Mouse (Mus musculus): ENCODE measurements around the gene Cdc20. TPM values are rescaled to one million over a fixed set of nuclear protein-coding genes. Genes with fewer than 3 reads are reported as not detected.
A peak's percentile ranks its signal among the peaks of the same experiment; 100 is the strongest.

Cdc20 gene
- polyA plus RNA-seq (2012; rRNA removed) = 3.4 and 3.6 TPM in 2 replicates

GRCm38 (mm10) chr4:118436820-118437603, at the start of gene Cdc20:
Gene Cdc20 (minus strand): TSS chr4:118437352.
- Histone ChIP-seq H3K27me3 (ENCODE audit: control insufficient read depth, insufficient read depth, low read length) (no peaks in the 10 kb centered on the region), H3K4me1 (ENCODE audit: control insufficient read depth, insufficient read depth, low read length) (no peaks in the 10 kb centered on the region), H3K4me3 (replicated peaks; ENCODE audit: insufficient read depth, low read depth, low read length) (peak within 1 kb of the TSS; percentile 47), H3K27ac (ENCODE audit: insufficient read depth, low read length) (no peak within 1 kb of the TSS)
- WGBS = under 1% methylated on average over 67 of the region's 67 CpGs
- TF ChIP-seq POLR2A (IDR thresholded peaks at IDR 0.05; ENCODE audit: borderline replicate concordance, insufficient read depth, low read length) = peak; percentile 48; the same call in 1 of the 2 replicates
- TF ChIP-seq CTCF (IDR thresholded peaks at IDR 0.05; ENCODE audit: borderline replicate concordance, insufficient read depth, low read depth, low read length) = no peak
- DNase-seq = peak; percentile 75 to 84

GRCm38 (mm10) chr4:118476773-118477530, 39.8 kb upstream of the Cdc20 start:
- no peak for DNase-seq
- WGBS = 45% methylated on average over 15 of the region's 15 CpGs
- Histone ChIP-seq H3K27ac (ENCODE audit: insufficient read depth, low read length) (no peak overlapping the region), H3K4me3 (replicated peaks; ENCODE audit: insufficient read depth, low read depth, low read length) (no peak overlapping the region), H3K27me3 (ENCODE audit: control insufficient read depth, insufficient read depth, low read length) (no peaks in the 10 kb centered on the region), H3K4me1 (ENCODE audit: control insufficient read depth, insufficient read depth, low read length) (no peaks in the 10 kb centered on the region)
- TF ChIP-seq POLR2A (IDR thresholded peaks at IDR 0.05; ENCODE audit: borderline replicate concordance, insufficient read depth, low read length) (no peak), CTCF (IDR thresholded peaks at IDR 0.05; ENCODE audit: borderline replicate concordance, insufficient read depth, low read depth, low read length) (no peak)

GRCm38 (mm10) chr4:118472687-118473086, 35.5 kb upstream of the Cdc20 start:
- Histone ChIP-seq H3K27me3 (ENCODE audit: control insufficient read depth, insufficient read depth, low read length) (no peaks in the 10 kb centered on the region), H3K4me1 (ENCODE audit: control insufficient read depth, insufficient read depth, low read length) (no peaks in the 10 kb centered on the region), H3K27ac (ENCODE audit: insufficient read depth, low read length) (no peak overlapping the region), H3K4me3 (replicated peaks; ENCODE audit: insufficient read depth, low read depth, low read length) (no peak overlapping the region)
- no peak for TF ChIP-seq POLR2A (IDR thresholded peaks at IDR 0.05; ENCODE audit: borderline replicate concordance, insufficient read depth, low read length)
- TF ChIP-seq CTCF (IDR thresholded peaks at IDR 0.05; ENCODE audit: borderline replicate concordance, insufficient read depth, low read depth, low read length) = no peak
- DNase-seq = no peak
- 88% methylated on average over 11 of the region's 11 CpGs for WGBS

GRCm38 (mm10) chr4:118471281-118471680, 34.1 kb upstream of the Cdc20 start:
- no peak for DNase-seq
- Histone ChIP-seq H3K27me3 (ENCODE audit: control insufficient read depth, insufficient read depth, low read length) (no peaks in the 10 kb centered on the region), H3K4me3 (replicated peaks; ENCODE audit: insufficient read depth, low read depth, low read length) (no peak overlapping the region), H3K4me1 (ENCODE audit: control insufficient read depth, insufficient read depth, low read length) (no peaks in the 10 kb centered on the region), H3K27ac (ENCODE audit: insufficient read depth, low read length) (no peak overlapping the region)
- TF ChIP-seq POLR2A (IDR thresholded peaks at IDR 0.05; ENCODE audit: borderline replicate concordance, insufficient read depth, low read length) (no peak), CTCF (IDR thresholded peaks at IDR 0.05; ENCODE audit: borderline replicate concordance, insufficient read depth, low read depth, low read length) (no peak)
- WGBS = 77% methylated on average over 6 of the region's 6 CpGs

- WGBS = 66% methylated on average over 11 of the region's 11 CpGs
- Histone ChIP-seq H3K27ac (ENCODE audit: insufficient read depth, low read length) (no peak overlapping the region), H3K4me1 (ENCODE audit: control insufficient read depth, insufficient read depth, low read length) (no peaks in the 10 kb centered on the region), H3K4me3 (replicated peaks; ENCODE audit: insufficient read depth, low read depth, low read length) (no peak overlapping the region), H3K27me3 (ENCODE audit: control insufficient read depth, insufficient read depth, low read length) (no peaks in the 10 kb centered on the region)
- TF ChIP-seq POLR2A (IDR thresholded peaks at IDR 0.05; ENCODE audit: borderline replicate concordance, insufficient read depth, low read length) = no peak
- TF ChIP-seq CTCF (IDR thresholded peaks at IDR 0.05; ENCODE audit: borderline replicate concordance, insufficient read depth, low read depth, low read length) = no peak
- no peak for DNase-seq
Measured at GRCm38 (mm10) chr4:118465697-118466163, 28.6 kb upstream of the Cdc20 start.

- WGBS = 93% methylated on average over 3 of the region's 3 CpGs
- H3K4me1 ChIP-seq (ENCODE audit: control insufficient read depth, insufficient read depth, low read length) = no peaks in the 10 kb centered on the region
Measured at GRCm38 (mm10) chr4:118464956-118465355, 27.8 kb upstream of the Cdc20 start.

GRCm38 (mm10) chr4:118457345-118457975, 20.3 kb upstream of the Cdc20 start, which contains the start of gene Mpl:
Gene Mpl (minus strand): TSS chr4:118457513.
- TF ChIP-seq POLR2A (IDR thresholded peaks at IDR 0.05; ENCODE audit: borderline replicate concordance, insufficient read depth, low read length) (no peak), CTCF (IDR thresholded peaks at IDR 0.05; ENCODE audit: borderline replicate concordance, insufficient read depth, low read depth, low read length) (no peak)
- H3K27ac ChIP-seq (ENCODE audit: insufficient read depth, low read length) = no peak within 1 kb of the TSS
- WGBS = 60% methylated on average over 9 of the region's 9 CpGs
- no peak for DNase-seq
- H3K4me1 ChIP-seq (ENCODE audit: control insufficient read depth, insufficient read depth, low read length) = no peaks in the 10 kb centered on the region
- no peak within 1 kb of the TSS for H3K4me3 ChIP-seq (replicated peaks; ENCODE audit: insufficient read depth, low read depth, low read length)
- no peaks in the 10 kb centered on the region for H3K27me3 ChIP-seq (ENCODE audit: control insufficient read depth, insufficient read depth, low read length)

More at GRCm38 (mm10) chr4:118464956-118465355, 27.8 kb upstream of the Cdc20 start:
- no peak for TF ChIP-seq POLR2A (IDR thresholded peaks at IDR 0.05; ENCODE audit: borderline replicate concordance, insufficient read depth, low read length)
- TF ChIP-seq CTCF (IDR thresholded peaks at IDR 0.05; ENCODE audit: borderline replicate concordance, insufficient read depth, low read depth, low read length) = no peak
- H3K27ac ChIP-seq (ENCODE audit: insufficient read depth, low read length) = no peak overlapping the region
- no peak overlapping the region for H3K4me3 ChIP-seq (replicated peaks; ENCODE audit: insufficient read depth, low read depth, low read length)
- no peaks in the 10 kb centered on the region for H3K27me3 ChIP-seq (ENCODE audit: control insufficient read depth, insufficient read depth, low read length)
- no peak for DNase-seq
